In the genomic region with DNA sequence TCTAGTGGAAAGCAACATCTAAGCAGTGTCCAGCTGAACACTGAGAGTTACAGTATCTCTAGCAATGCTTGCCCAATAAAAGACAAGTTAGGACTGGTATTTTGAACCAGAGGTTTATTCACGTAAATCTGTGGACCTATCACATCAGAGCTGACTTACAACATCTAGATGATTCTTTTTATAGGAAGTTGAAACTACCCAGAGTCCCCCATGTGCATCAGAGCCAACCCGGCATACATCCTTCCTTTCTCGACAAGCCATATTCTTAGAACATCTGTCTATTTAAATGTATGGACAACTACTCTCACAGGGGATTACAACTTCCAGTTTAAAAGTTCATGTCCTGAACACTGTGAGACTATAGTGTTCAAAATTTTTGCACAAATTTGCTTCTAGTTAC, we compare ENCODE assay signal across 24 mouse cellular contexts.
"Had no signal": no experiment of that assay in that cellular context is flagged by ENCODE, and none has a peak within 500 bp of the region (broad histone marks: within the 10 kb centered on the region; RNA-seq: fewer than 3 reads in every experiment).

No protein-coding gene starts in this region.

- H3K27me3 ChIP-seq: heart, embryonic 13.5 days; heart, embryonic 15.5 days; hindbrain, embryonic 13.5 days; hindbrain, embryonic 15.5 days; kidney, embryonic 15.5 days; limb, embryonic 12.5 days had no signal

- DNase-seq: gastrocnemius, postnatal 14 days; gastrocnemius, postnatal 36 days; heart, adult 11 months; heart, adult 2 months; heart, postnatal 14 days; heart, postnatal 36 days; kidney, adult 11 months; kidney, adult 2 months; kidney, adult 9 months; kidney, postnatal 14 days; kidney, postnatal 36 days; layer of hippocampus, adult 9-11 months; liver had no signal

- H3K27ac ChIP-seq: heart, adult 2 months; heart, embryonic 13.5 days; heart, embryonic 15.5 days; hindbrain, embryonic 13.5 days; hindbrain, embryonic 15.5 days; hindbrain, postnatal 0 days; kidney, embryonic 15.5 days; kidney, postnatal 0 days; left cerebral cortex, adult 2 months; limb, embryonic 10.5 days; limb, embryonic 12.5 days had no signal

- H3K4me1 ChIP-seq: heart, embryonic 13.5 days; heart, embryonic 15.5 days; hindbrain, embryonic 13.5 days; hindbrain, embryonic 15.5 days; kidney, embryonic 15.5 days; limb, embryonic 10.5 days; limb, embryonic 12.5 days had no signal

- ATAC-seq: hindbrain, postnatal 0 days; intestine, embryonic 16.5 days had no signal

- H3K4me3 ChIP-seq: heart, adult 2 months; heart, embryonic 13.5 days; heart, embryonic 15.5 days; hindbrain, embryonic 13.5 days; hindbrain, embryonic 15.5 days; kidney, embryonic 15.5 days; left cerebral cortex, adult 2 months; limb, embryonic 10.5 days; limb, embryonic 12.5 days had no signal

- H3K36me3 ChIP-seq: heart, embryonic 13.5 days; heart, embryonic 15.5 days; hindbrain, embryonic 13.5 days; hindbrain, embryonic 15.5 days; kidney, embryonic 15.5 days; limb, embryonic 10.5 days; limb, embryonic 12.5 days had no signal
